Mouse (Mus musculus) ovary, adult 18-20 months (tissue): ENCODE results near the gene Robo1.

Source experiments
- DNase-seq: peaks from one replicate; pipeline ENCODE4 v3.0.0; 2022; ENCODE audit warnings: low spot score, mixed read lengths

Gene Robo1

GRCm38 (mm10) chr16:73004601-73005000, 696.5 kb downstream of the Robo1 start:
- no peak for DNase-seq

GRCm38 (mm10) chr16:73005831-73006230, 697.7 kb downstream of the Robo1 start:
- DNase-seq, result no peak

GRCm38 (mm10) chr16:73007434-73007833, 699.3 kb downstream of the Robo1 start:
- no peak for DNase-seq

- no peak for DNase-seq
Observed at GRCm38 (mm10) chr16:73011313-73011712, 703.2 kb downstream of the Robo1 start.

GRCm38 (mm10) chr16:73012926-73013325, 704.8 kb downstream of the Robo1 start:
- no peak for DNase-seq

- no peak for DNase-seq
Observed at GRCm38 (mm10) chr16:73014544-73014943, 706.4 kb downstream of the Robo1 start.

GRCm38 (mm10) chr16:73015976-73016375, 707.9 kb downstream of the Robo1 start:
- DNase-seq, result no peak

GRCm38 (mm10) chr16:73016801-73017200, 708.7 kb downstream of the Robo1 start:
- DNase-seq, result no peak

- DNase-seq, result no peak
Observed at GRCm38 (mm10) chr16:73024326-73024725, 716.2 kb downstream of the Robo1 start.

- DNase-seq, result no peak
Observed at GRCm38 (mm10) chr16:73027692-73028091, 719.6 kb downstream of the Robo1 start.

- no peak for DNase-seq
Observed at GRCm38 (mm10) chr16:73030999-73031398, 722.9 kb downstream of the Robo1 start.

- DNase-seq, result no peak
Observed at GRCm38 (mm10) chr16:73035210-73035985, 727.3 kb downstream of the Robo1 start.

GRCm38 (mm10) chr16:73038552-73038951, 730.4 kb downstream of the Robo1 start:
- no peak for DNase-seq

GRCm38 (mm10) chr16:73062461-73062860, 754.4 kb downstream of the Robo1 start:
- DNase-seq, result no peak

- DNase-seq, result no peak
Observed at GRCm38 (mm10) chr16:73067782-73068181, 759.7 kb downstream of the Robo1 start.

- no peak for DNase-seq
Observed at GRCm38 (mm10) chr16:73072047-73072446, 763.9 kb downstream of the Robo1 start.

GRCm38 (mm10) chr16:73072883-73073282, 764.8 kb downstream of the Robo1 start:
- DNase-seq, result no peak

- DNase-seq, result no peak
Observed at GRCm38 (mm10) chr16:73082420-73082819, 774.3 kb downstream of the Robo1 start.

- DNase-seq, result no peak
Observed at GRCm38 (mm10) chr16:73083077-73083476, 775.0 kb downstream of the Robo1 start.
